Mouse (Mus musculus) ES-E14 (cell line): ENCODE results near the gene Mgll. TPM values are rescaled to one million over a fixed set of nuclear protein-coding genes. Genes with fewer than 3 reads are reported as not detected.
A peak's percentile ranks its signal among the peaks of the same experiment; 100 is the strongest.

Source experiments
- DNase-seq: peaks from one replicate; pipeline ENCODE4 v3.0.0-alpha.2; 2013; ENCODE audit warnings: low read depth, low spot score
- H3K27ac ChIP-seq: 2 replicates; pipeline ENCODE4 v1.5.1; 2012; ENCODE audit warnings: low read depth, mild to moderate bottlenecking, low read length, moderate library complexity, mixed read lengths; ENCODE audit not compliant: poor library complexity, insufficient read depth, severe bottlenecking
- H3K36me3 ChIP-seq: 2 replicates; pipeline ENCODE4 v1.6.1; 2012; ENCODE audit warnings: mild to moderate bottlenecking, low read length, moderate library complexity, mixed read lengths; ENCODE audit not compliant: control insufficient read depth, poor library complexity, insufficient read depth, severe bottlenecking
- H3K4me1 ChIP-seq, 2 experiments: fragments of 150-350 bp in 1 of 2; sonication (generic) in 1 of 2; 2 replicates each; pipeline ENCODE4 v1.6.1; 2012; ENCODE audit warnings: low read length in 2 of 2, mild to moderate bottlenecking in 1 of 2, mixed read lengths in 1 of 2; ENCODE audit not compliant: control insufficient read depth in 2 of 2, insufficient read depth in 2 of 2, poor library complexity in 1 of 2
- H3K4me3 ChIP-seq, 2 experiments: fragments of 150-350 bp in 1 of 2; sonication (generic) in 1 of 2; 2 replicates each; pipeline ENCODE4 v1.5.1; 2012; ENCODE audit warnings: low read length in 2 of 2, low read depth in 1 of 2, mild to moderate bottlenecking in 1 of 2, mixed read lengths in 1 of 2; ENCODE audit not compliant: insufficient read depth in 1 of 2, poor library complexity in 1 of 2, severe bottlenecking in 1 of 2
- H3K9ac ChIP-seq: 2 replicates; pipeline ENCODE4 v1.6.1; 2012; ENCODE audit warnings: low read depth, mild to moderate bottlenecking, low read length, mixed read lengths; ENCODE audit not compliant: poor library complexity, insufficient read depth, severe bottlenecking
- H3K9me3 ChIP-seq: fragments of 150-350 bp; sonication (generic); 2 replicates; pipeline ENCODE4 v1.6.1; 2012; ENCODE audit warnings: low read depth, mild to moderate bottlenecking, low read length; ENCODE audit not compliant: control insufficient read depth, insufficient read depth
- CHD2 ChIP-seq: IDR thresholded peaks from 2 replicates; pipeline ENCODE4 v1.6.1; 2014; ENCODE audit warnings: mild to moderate bottlenecking, low read depth, low read length, inconsistent platforms
- HCFC1 ChIP-seq: IDR thresholded peaks from 2 replicates; pipeline ENCODE4 v1.6.1; 2012; ENCODE audit warnings: low read length, inconsistent platforms, borderline replicate concordance; ENCODE audit not compliant: insufficient read depth
- MAFK ChIP-seq: IDR thresholded peaks from 2 replicates; pipeline ENCODE4 v1.6.1; 2014; ENCODE audit warnings: mild to moderate bottlenecking, low read depth, low read length, inconsistent platforms; ENCODE audit not compliant: insufficient read depth
- ZC3H11A ChIP-seq: IDR thresholded peaks from 2 replicates; pipeline ENCODE4 v1.6.1; 2012; ENCODE audit warnings: low read depth, mild to moderate bottlenecking, inconsistent platforms, low read length, borderline replicate concordance
- ZNF384 ChIP-seq: IDR thresholded peaks from 2 replicates; pipeline ENCODE4 v1.6.1; 2012; ENCODE audit warnings: low read depth, low read length, inconsistent platforms
- in situ Hi-C, 2 experiments: fragments of 600-800 bp; cut with MboI; formaldehyde crosslinking; loops; one replicate each; pipeline ENCODE4 v1.15.1; 2025; ENCODE audit warnings: low sequenced_read_pairs in 2 of 2, inconsistent platforms in 1 of 2; ENCODE audit not compliant: unreplicated experiment in 2 of 2
- total RNA-seq: library from RNA; depleted of rRNA; stranded (reverse); fragments of 300-350 nt; gene quantifications from 2 replicates; pipeline ENCODE4 v1.2.3, GENCODE M21; 2012

Gene Mgll
- total RNA-seq, 1 experiment: 8.4 TPM

GRCm38 (mm10) chr6:88691361-88691760, 32.9 kb upstream of the Mgll start:
- in situ Hi-C loops: no loop called here
- Histone ChIP-seq H3K4me1 (no peaks in the 10 kb centered on the region), H3K27ac (no peak overlapping the region), H3K36me3 (no peaks in the 10 kb centered on the region), H3K4me3 (no peak overlapping the region), H3K9ac (no peak overlapping the region), H3K9me3 (no peaks in the 10 kb centered on the region)
- peak; percentile 4 for DNase-seq
- no peak for TF ChIP-seq HCFC1
- TF ChIP-seq ZNF384: no peak
- no peak for TF ChIP-seq ZC3H11A
- TF ChIP-seq MAFK: no peak
- TF ChIP-seq CHD2: no peak

GRCm38 (mm10) chr6:88702887-88703286, 21.3 kb upstream of the Mgll start:
- Histone ChIP-seq H3K27ac (no peak overlapping the region), H3K4me1 (no peaks in the 10 kb centered on the region), H3K9me3 (no peaks in the 10 kb centered on the region), H3K9ac (no peak overlapping the region), H3K36me3 (no peaks in the 10 kb centered on the region), H3K4me3 (no peak overlapping the region)
- no peak for TF ChIP-seq CHD2
- no peak for TF ChIP-seq HCFC1
- TF ChIP-seq MAFK: no peak
- no peak for TF ChIP-seq ZC3H11A
- no peak for TF ChIP-seq ZNF384
- in situ Hi-C loops: no loop called here
- no peak for DNase-seq

GRCm38 (mm10) chr6:88703731-88704130, 20.5 kb upstream of the Mgll start:
- Histone ChIP-seq H3K9ac (no peak overlapping the region), H3K4me3 (no peak overlapping the region), H3K36me3 (no peaks in the 10 kb centered on the region), H3K9me3 (no peaks in the 10 kb centered on the region), H3K27ac (no peak overlapping the region), H3K4me1 (no peaks in the 10 kb centered on the region)
- DNase-seq: no peak
- TF ChIP-seq HCFC1 (no peak), ZC3H11A (no peak), CHD2 (no peak), ZNF384 (no peak), MAFK (no peak)
- in situ Hi-C loops: no loop called here

- Histone ChIP-seq H3K4me1 (no peaks in the 10 kb centered on the region), H3K4me3 (no peak overlapping the region), H3K27ac (no peak overlapping the region), H3K36me3 (no peaks in the 10 kb centered on the region), H3K9ac (no peak overlapping the region), H3K9me3 (no peaks in the 10 kb centered on the region)
- in situ Hi-C loops: no loop called here
- TF ChIP-seq CHD2 (no peak), ZNF384 (no peak), ZC3H11A (no peak), MAFK (no peak), HCFC1 (no peak)
- DNase-seq: no peak
Measured at GRCm38 (mm10) chr6:88708401-88709278, 15.6 kb upstream of the Mgll start.

GRCm38 (mm10) chr6:88709279-88709575, 15.0 kb upstream of the Mgll start:
- in situ Hi-C loops: no loop called here

More at GRCm38 (mm10) chr6:88709279-88709575, 15.0 kb upstream of the Mgll start:
- Histone ChIP-seq H3K4me1 (no peaks in the 10 kb centered on the region), H3K9ac (no peak overlapping the region), H3K36me3 (no peaks in the 10 kb centered on the region), H3K9me3 (no peaks in the 10 kb centered on the region), H3K4me3 (no peak overlapping the region), H3K27ac (no peak overlapping the region)
- TF ChIP-seq ZC3H11A (no peak), CHD2 (no peak), ZNF384 (no peak), HCFC1 (no peak), MAFK (no peak)
- no peak for DNase-seq
